Mouse (Mus musculus) liver, adult 2 months (tissue): ENCODE results near the gene Slc52a3.

Source experiments
- CTCF ChIP-seq: fragments of 200-500 bp; IDR thresholded peaks from 2 replicates; pipeline ENCODE4 v1.5.1; 2011; ENCODE audit warnings: low read depth, low read length, control low read depth
- POLR2A ChIP-seq: fragments of 200-500 bp; IDR thresholded peaks from 2 replicates; pipeline ENCODE4 v1.6.1; 2011; ENCODE audit warnings: low read length, control low read depth; ENCODE audit not compliant: insufficient read depth; ENCODE audit errors: extremely low read depth

DNA sequence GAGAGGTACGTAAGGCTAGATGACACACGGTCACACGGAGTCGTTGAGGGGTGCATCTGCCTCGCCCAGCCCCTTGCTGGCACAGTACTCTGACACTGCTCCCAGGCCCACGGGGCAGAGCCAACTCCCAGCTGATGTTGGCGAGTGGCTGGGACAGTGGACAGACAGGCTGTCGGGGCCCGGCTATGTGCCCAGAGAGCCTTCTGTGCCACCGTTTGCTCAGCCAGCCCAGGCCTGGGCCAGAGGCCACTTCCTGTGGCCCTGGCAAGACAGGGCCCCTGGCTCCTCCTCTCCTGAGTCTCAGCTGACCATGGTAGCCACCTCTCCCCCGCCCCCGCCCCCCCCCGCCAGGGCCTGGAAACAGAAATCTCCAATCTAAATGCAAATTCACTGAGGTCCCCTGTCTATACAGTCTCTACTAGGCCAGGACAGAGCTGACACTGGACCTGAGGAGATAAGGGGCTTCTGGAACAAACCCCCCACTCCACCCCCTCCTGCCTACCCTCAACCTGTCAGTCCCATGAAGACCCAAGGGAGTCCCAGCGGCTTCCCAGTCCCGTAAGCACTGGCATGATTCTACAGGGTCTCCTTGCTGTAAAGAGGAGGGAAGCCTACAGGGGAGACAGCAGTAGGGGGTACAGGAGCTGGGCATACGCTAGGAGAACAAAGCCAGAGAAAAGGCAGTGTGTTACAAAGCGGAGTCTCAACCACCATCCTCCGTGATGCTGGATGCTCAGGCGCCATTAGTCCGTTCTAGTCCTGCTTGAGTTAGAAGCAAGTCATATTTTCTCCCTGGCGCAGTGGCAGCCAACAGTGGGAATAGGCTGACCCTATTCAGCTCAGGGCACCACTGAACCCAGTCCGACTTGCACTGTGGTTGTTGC, 60.3 kb downstream of the Slc52a3 start:
- TF ChIP-seq POLR2A: no peak
- no peak for TF ChIP-seq CTCF
